Mouse (Mus musculus): ENCODE measurements at regions not wholly inside any gene's neighbourhood (a gene's known extent, or its start where the extent isn't known, plus 50 kb on each side); places are given as distances from the start of the nearest gene placed in this dataset.
"Not testable (repeated sequence)": the region's sequence is repeated elsewhere in the genome, so short reads cannot be mapped to it uniquely, and the experiment has no call there.

- H3K4me3 ChIP-seq (replicated peaks in 1 of 3; ENCODE audit: low read depth in 2 of 3, low read length in 2 of 3, poor library complexity in 1 of 3); H3K36me3 ChIP-seq (replicated peaks in 1 of 2; ENCODE audit: control insufficient read depth in 1 of 2, insufficient read depth in 1 of 2, low read length in 1 of 2); H3K9me3 ChIP-seq (replicated peaks; ENCODE audit: low read length); H3K9ac ChIP-seq (ENCODE audit: insufficient read depth, low read depth); H3K79me2 ChIP-seq (replicated peaks; ENCODE audit: control insufficient read depth, extremely low read depth, insufficient read depth, poor library complexity, severe bottlenecking); H3K27ac ChIP-seq (ENCODE audit: insufficient read depth, low read depth); H3K4me2 ChIP-seq (ENCODE audit: insufficient read depth, low read depth, poor library complexity, severe bottlenecking); in situ Hi-C loops (cut with MboI; ENCODE audit: low pct_ligation_motif_present, low pct_unique_long_range_greater_than_20kb, low sequenced_read_pairs); dilution Hi-C loops (cut with MboI; ENCODE audit: extremely low pct_ligation_motif_present, extremely low pct_unique_long_range_greater_than_20kb, low sequenced_read_pairs); H3K4me1 ChIP-seq (ENCODE audit: control insufficient read depth in 1 of 2, insufficient read depth in 2 of 2): not testable (repeated sequence)
- TF ChIP-seq TBP (conservative IDR thresholded peaks at IDR 0.05; ENCODE audit: low read depth, low read length): peak; percentile 80
- peaks cover 10% of the 10 kb centered on the region for H3K27me3 ChIP-seq (replicated peaks)
- DNase-seq (ENCODE audit: extremely low read depth): peak; percentile 38
Observed at GRCm38 (mm10) chr6:48261563-48261962, 133.8 kb upstream of the Krba1 start.

GRCm38 (mm10) chr6:48252989-48253388 is 142.4 kb upstream of the Krba1 start:
- H3K9ac ChIP-seq (ENCODE audit: insufficient read depth, low read depth); H3K36me3 ChIP-seq (replicated peaks in 1 of 2; ENCODE audit: control insufficient read depth in 1 of 2, insufficient read depth in 1 of 2, low read length in 1 of 2); DNase-seq (ENCODE audit: extremely low read depth); H3K4me2 ChIP-seq (ENCODE audit: insufficient read depth, low read depth, poor library complexity, severe bottlenecking); H3K9me3 ChIP-seq (replicated peaks; ENCODE audit: low read length); H3K79me2 ChIP-seq (replicated peaks; ENCODE audit: control insufficient read depth, extremely low read depth, insufficient read depth, poor library complexity, severe bottlenecking); H3K27me3 ChIP-seq (replicated peaks); H3K27ac ChIP-seq (ENCODE audit: insufficient read depth, low read depth); H3K4me3 ChIP-seq (replicated peaks in 1 of 3; ENCODE audit: low read depth in 2 of 3, low read length in 2 of 3, poor library complexity in 1 of 3); H3K4me1 ChIP-seq (ENCODE audit: control insufficient read depth in 1 of 2, insufficient read depth in 2 of 2); in situ Hi-C loops (cut with MboI; ENCODE audit: low pct_ligation_motif_present, low pct_unique_long_range_greater_than_20kb, low sequenced_read_pairs); dilution Hi-C loops (cut with MboI; ENCODE audit: extremely low pct_ligation_motif_present, extremely low pct_unique_long_range_greater_than_20kb, low sequenced_read_pairs): not testable (repeated sequence)
- TF ChIP-seq TBP (conservative IDR thresholded peaks at IDR 0.05; ENCODE audit: low read depth, low read length): peak; percentile 94

GRCm38 (mm10) chr6:48251954-48252353 is 143.4 kb upstream of the Krba1 start:
- Histone ChIP-seq H3K36me3 (replicated peaks in 1 of 2; ENCODE audit: control insufficient read depth in 1 of 2, insufficient read depth in 1 of 2, low read length in 1 of 2) (no peaks in the 10 kb centered on the region), H3K9me3 (replicated peaks; ENCODE audit: low read length) (no peaks in the 10 kb centered on the region), H3K9ac (ENCODE audit: insufficient read depth, low read depth) (no peak overlapping the region), H3K4me2 (ENCODE audit: insufficient read depth, low read depth, poor library complexity, severe bottlenecking) (no peak overlapping the region), H3K4me1 (ENCODE audit: control insufficient read depth in 1 of 2, insufficient read depth in 2 of 2) (peaks cover 0 to 7% of the 10 kb centered on the region in 2 experiments; a peak in 2 of 4 replicates), H3K27me3 (replicated peaks) (peaks cover 7% of the 10 kb centered on the region), H3K4me3 (replicated peaks in 1 of 3; ENCODE audit: low read depth in 2 of 3, low read length in 2 of 3, poor library complexity in 1 of 3) (no peak overlapping the region), H3K27ac (ENCODE audit: insufficient read depth, low read depth) (no peak overlapping the region), H3K79me2 (replicated peaks; ENCODE audit: control insufficient read depth, extremely low read depth, insufficient read depth, poor library complexity, severe bottlenecking) (no peaks in the 10 kb centered on the region)
- no peak for DNase-seq (ENCODE audit: extremely low read depth)
- dilution Hi-C loops (cut with MboI; ENCODE audit: extremely low pct_ligation_motif_present, extremely low pct_unique_long_range_greater_than_20kb, low sequenced_read_pairs): no loop called here
- in situ Hi-C loops (cut with MboI; ENCODE audit: low pct_ligation_motif_present, low pct_unique_long_range_greater_than_20kb, low sequenced_read_pairs): no loop called here
- TF ChIP-seq TBP (conservative IDR thresholded peaks at IDR 0.05; ENCODE audit: low read depth, low read length) (peak; percentile 70; the same call in 1 of the 2 replicates), BHLHE40 (IDR thresholded peaks at IDR 0.05; ENCODE audit: low read depth, low read length) (no peak)

- H3K4me2 ChIP-seq (ENCODE audit: insufficient read depth, low read depth, poor library complexity, severe bottlenecking); H3K4me1 ChIP-seq (ENCODE audit: control insufficient read depth in 1 of 2, insufficient read depth in 2 of 2); H3K9me3 ChIP-seq (replicated peaks; ENCODE audit: low read length); H3K4me3 ChIP-seq (replicated peaks in 1 of 3; ENCODE audit: low read depth in 2 of 3, low read length in 2 of 3, poor library complexity in 1 of 3); H3K27me3 ChIP-seq (replicated peaks); H3K9ac ChIP-seq (ENCODE audit: insufficient read depth, low read depth); H3K27ac ChIP-seq (ENCODE audit: insufficient read depth, low read depth); dilution Hi-C loops (cut with MboI; ENCODE audit: extremely low pct_ligation_motif_present, extremely low pct_unique_long_range_greater_than_20kb, low sequenced_read_pairs); DNase-seq (ENCODE audit: extremely low read depth); H3K36me3 ChIP-seq (replicated peaks in 1 of 2; ENCODE audit: control insufficient read depth in 1 of 2, insufficient read depth in 1 of 2, low read length in 1 of 2); in situ Hi-C loops (cut with MboI; ENCODE audit: low pct_ligation_motif_present, low pct_unique_long_range_greater_than_20kb, low sequenced_read_pairs); H3K79me2 ChIP-seq (replicated peaks; ENCODE audit: control insufficient read depth, extremely low read depth, insufficient read depth, poor library complexity, severe bottlenecking): not testable (repeated sequence)
- TF ChIP-seq TBP (conservative IDR thresholded peaks at IDR 0.05; ENCODE audit: low read depth, low read length): peak; percentile 87
Observed at GRCm38 (mm10) chr6:48244191-48244590, 151.2 kb upstream of the Krba1 start.

Measured in CH12.LX (cell line).